Mouse (Mus musculus): ENCODE measurements around the gene Arsg.

Arsg gene

DNA sequence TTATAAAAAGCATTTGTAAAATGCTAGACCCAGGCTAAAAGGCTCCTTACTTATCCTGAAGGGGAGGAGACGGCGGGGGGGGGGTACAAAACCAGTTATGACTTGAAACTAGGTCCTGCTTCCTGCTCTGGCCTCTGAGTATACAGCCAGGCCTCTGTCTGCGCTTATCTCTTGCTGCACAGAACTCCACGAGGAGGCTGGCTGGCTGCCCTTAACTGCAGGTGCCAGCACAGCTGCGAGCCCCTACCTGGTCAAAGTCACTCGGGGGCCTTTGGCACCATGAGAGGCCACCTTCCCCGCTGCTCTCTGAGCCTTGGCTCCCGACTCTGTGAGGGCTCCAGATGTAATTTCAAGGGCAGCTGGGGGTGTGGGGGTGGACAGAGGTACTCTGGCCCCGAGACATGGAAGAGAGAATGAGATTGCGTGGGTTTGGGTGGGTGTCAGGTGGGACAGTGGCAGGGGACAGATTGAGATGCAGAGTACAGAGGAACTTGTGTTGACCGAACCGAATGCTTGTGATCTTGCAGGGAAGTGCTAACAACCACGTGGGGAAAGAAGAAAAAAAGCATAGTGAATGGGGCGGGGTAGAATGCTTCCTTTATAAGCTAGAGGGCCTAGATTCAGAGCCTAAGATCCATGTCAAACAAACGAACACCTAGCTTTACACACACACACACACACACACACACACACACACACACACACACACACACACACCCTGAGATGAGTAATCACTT is 114.6 kb downstream of the Arsg start:
- DNase-seq: peak; percentile 30

GRCm38 (mm10) chr11:109590012-109590411 is 116.8 kb downstream of the Arsg start:
- no peak for DNase-seq

GRCm38 (mm10) chr11:109591511-109591910 is 118.3 kb downstream of the Arsg start:
- peak; percentile 35 for DNase-seq

GRCm38 (mm10) chr11:109593200-109593981 is 120.2 kb downstream of the Arsg start:
- DNase-seq: no peak

DNA sequence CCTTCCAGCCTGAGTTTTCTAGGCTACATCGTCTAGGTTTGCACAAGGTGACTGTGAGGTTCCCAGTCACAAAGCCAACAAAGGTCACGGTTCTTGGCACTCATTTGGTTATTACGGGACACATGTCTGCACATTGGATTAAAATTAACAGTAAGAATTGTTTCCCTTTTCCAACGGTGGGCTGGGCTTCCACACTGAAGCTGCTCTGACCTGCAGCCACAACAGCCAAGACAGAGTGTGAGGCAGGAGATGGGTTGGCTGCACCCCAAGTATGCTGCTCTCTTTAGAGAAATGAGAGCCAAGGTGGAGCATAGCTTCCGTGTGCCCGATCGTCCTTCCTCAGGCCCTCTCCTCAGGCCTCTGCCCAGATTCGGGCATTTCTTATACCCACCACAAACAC is 121.6 kb downstream of the Arsg start:
- no peak for DNase-seq

- no peak for DNase-seq
Observed at GRCm38 (mm10) chr11:109598778-109599570, 125.8 kb downstream of the Arsg start.

- no peak for DNase-seq
Observed at GRCm38 (mm10) chr11:109607600-109607999, 134.4 kb downstream of the Arsg start.

- no peak for DNase-seq
Observed at GRCm38 (mm10) chr11:109608976-109609625, 135.9 kb downstream of the Arsg start.

DNA sequence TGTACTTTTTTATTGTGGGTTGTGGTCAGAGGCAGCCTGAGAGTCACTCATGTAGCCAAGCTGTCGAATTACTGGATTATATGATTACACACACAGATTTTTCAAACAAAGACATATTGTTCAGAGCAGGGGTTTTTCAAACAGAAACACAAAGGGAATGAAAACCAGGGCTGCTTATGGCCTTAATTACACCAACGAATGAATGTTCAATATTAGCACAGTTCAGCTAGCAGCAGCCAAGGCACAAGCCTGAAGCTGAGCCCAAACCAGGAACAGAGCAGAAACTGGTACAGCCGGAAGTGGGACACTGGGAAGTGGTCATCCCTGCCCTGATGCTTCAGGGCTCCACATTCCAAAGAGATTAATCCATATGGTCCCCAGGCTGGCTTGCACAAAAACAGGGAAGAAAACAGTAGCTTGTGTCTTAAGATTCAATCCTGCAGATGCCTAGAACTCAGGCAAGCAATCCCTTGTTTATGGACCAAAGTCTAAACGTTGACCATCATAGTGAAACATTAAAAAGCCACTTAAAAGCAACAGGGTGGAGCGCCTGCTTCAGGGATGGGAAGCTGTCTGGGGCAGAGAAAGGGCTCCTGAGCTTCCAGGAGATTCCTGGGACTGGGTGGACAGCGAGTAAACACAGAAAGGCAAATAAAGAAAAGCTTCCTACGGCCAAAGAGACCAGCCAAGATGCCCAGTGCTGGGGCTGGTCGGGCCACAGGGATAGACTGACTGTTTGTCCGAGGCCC is 137.0 kb downstream of the Arsg start:
- DNase-seq: no peak

DNA sequence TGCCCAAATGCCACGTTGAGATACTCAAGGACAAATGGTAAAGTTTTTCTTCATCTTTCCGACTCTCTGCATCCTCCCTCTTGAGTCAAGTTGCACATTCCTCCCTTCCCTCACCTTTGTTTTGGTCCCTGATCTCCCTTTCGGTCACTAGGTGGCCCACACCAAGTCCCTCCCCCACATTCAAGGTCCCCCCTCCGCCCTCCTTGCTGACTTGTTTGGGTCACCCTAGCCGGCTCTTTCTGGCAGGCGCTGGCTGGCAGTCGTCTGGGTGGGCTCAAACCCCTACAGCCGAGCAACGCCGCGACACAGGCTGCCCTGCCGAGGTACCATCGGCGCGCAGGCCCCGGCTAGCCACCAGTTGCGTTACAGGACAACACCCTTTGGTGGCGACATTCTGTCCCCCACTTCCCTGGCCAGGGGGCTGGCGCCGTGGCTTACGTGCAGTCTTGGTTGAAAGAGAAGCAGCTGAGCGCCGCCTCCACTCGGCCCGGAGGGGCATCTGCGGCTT is 137.7 kb downstream of the Arsg start:
- DNase-seq: no peak

GRCm38 (mm10) chr11:109611303-109612149 is 138.4 kb downstream of the Arsg start, which contains the start of gene Wipi1:
TSS of gene Wipi1 (minus strand) at chr11:109611967.
- peak; percentile 93 for DNase-seq

DNA sequence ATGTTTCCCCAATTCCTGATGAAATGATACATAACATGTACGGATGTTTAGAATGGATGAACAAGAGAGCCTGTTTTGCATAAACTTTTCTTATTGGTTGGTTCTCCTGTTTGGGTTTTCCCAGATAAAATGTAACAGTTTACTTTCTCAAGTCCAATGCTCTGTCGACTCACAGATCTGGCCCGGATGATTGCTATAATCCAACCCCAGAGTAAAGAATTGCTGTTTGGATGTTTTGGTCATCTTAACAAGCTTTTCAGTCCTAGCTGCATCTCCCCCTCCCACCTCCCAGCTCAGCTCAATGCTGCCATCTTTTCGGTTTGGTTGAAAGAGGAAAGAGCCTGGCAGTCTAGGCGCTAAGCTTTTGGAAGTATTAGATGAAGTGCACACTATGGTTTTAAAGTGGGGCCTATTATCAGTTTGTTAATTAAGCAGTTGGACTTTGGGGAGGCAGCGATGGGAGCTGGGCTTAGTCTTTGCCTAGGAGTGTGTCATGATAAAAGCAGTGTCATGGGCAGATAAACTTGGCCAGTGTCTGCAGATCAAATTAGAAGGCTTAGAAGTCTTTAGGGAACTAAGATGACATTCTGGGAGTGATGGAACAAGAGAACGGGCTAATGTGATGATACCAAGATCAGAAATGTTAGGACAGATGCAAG is 139.8 kb downstream of the Arsg start:
- no peak for DNase-seq

- DNase-seq: no peak
Observed at GRCm38 (mm10) chr11:109615286-109615685, 142.1 kb downstream of the Arsg start.

DNA sequence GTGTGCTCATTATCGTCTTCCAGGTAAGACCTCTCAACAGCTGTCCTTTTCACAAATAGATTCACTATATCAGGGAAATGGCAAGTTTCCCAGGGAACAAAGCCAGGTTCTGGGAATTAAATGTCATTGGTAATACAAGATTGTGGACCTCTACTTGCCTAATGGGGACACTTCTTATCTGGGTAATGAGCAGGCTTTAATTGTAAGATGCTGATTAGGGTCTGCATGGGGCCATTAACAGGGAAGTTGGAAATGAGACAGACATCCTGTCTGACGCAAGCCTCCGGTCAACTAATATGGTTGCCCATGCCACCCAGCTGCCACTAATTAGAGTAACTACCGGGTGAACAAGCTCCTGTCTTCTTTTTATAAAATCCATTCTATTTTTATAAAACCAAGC is 143.2 kb downstream of the Arsg start:
- DNase-seq: no peak

DNA sequence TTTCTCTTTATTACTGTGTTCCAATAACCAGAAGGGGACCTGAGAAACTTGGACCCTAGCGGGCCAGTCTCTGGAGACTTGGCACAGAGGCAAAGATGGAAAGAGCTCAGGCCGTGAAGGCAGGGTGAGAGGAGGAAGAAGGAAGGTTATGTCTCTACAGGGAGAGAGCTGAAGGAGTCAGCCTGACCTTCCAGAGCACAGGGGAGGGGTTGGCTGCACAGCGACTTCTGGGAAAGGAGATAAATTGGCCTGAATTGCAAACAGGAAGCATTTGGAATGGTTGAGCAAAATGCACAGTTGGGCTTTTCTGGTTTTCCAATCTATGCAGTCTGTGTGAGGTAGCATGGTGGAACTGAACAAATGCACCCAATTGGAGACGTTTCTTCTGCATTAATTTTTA is 143.6 kb downstream of the Arsg start:
- DNase-seq: no peak

DNA sequence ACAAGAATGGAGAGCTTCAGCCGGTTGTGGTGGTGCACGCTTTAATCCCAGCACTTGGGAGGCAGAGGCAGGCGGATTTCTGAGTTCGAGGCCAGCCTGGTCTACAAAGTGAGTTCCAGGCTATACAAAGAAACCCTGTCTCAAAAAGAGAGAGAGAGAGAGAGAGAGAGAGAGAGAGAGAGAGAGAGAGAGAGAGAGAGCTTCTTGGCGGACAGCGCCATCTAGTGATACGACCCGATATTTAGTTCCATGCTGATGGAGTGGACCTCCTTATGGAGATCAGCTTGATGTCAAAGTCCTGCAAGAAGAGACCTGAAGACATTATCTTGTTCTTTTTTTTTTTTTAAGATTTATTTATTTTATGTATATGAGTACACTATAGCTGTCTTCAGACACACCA is 145.9 kb downstream of the Arsg start:
- DNase-seq: peak; percentile 71

DNA sequence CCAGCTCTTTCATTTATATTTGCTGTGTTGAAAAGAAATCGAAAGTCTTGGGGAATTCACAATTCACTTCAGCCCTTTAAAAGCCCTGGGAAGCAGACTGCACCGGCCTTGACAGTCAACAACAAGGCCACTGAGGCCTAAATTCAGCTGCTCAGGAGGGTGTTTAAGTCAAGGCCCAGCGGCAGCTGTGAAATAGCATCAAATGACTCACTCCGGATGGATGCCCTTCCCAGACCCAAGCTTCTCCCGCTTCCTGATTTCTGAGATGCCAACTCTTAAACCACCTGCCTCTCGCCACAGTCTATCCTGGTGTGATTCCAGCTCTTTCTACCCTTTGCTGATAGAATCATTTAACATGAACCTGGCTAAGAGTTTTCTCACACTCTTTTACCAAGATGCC is 147.2 kb downstream of the Arsg start:
- no peak for DNase-seq

DNA sequence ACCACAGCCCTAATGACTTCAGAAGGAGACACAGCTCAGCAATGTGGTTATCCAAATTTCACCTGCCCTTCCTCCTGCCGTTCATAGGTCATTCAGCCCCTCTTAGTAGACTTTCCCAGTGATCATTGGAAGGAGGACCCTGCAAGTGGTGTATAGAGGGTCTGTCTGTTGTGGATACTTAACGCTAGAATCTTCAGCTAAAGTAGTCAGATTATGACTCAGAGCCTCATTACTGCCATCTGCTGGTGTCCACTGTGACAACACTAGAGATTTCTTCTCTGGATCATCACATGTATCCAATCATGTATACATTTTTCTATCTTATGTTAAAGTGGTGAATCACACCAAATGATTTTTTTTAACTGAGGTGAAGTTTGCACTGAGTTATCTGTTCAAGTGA is 148.0 kb downstream of the Arsg start:
- DNase-seq: peak; percentile 57

- DNase-seq: no peak
Observed at GRCm38 (mm10) chr11:109622518-109623037, 149.4 kb downstream of the Arsg start.

All from thymus, postnatal 14 days (tissue).